Mouse (Mus musculus) hindbrain, embryonic 11.5 days (tissue): ENCODE results near the gene Zfhx3. TPM values are rescaled to one million over a fixed set of nuclear protein-coding genes. Genes with fewer than 3 reads are reported as not detected.

ENCODE experiments used
- ATAC-seq: fragments of 200-750 bp; cut with Nextera tagmentation; 2 replicates; pipeline ENCODE4 v1.8.0; 2017; ENCODE audit warnings: mild to moderate bottlenecking, moderate TSS enrichment, moderate library complexity; ENCODE audit not compliant: low FRiP score
- DNase-seq: peaks from one replicate; pipeline ENCODE4 v3.0.0-alpha.2; 2015; ENCODE audit warnings: low spot score
- H3K27ac ChIP-seq: fragments of 300-500 bp; sonication (generic); 2 replicates; pipeline ENCODE4 v1.5.1; 2014; ENCODE audit warnings: mild to moderate bottlenecking, low read depth, low read length
- H3K27me3 ChIP-seq: fragments of 300-500 bp; sonication (generic); 2 replicates; pipeline ENCODE4 v1.6.1; 2014; ENCODE audit warnings: mild to moderate bottlenecking, low read length, moderate library complexity, mixed read lengths; ENCODE audit not compliant: control insufficient read depth, insufficient read depth
- H3K36me3 ChIP-seq: fragments of 300-500 bp; sonication (generic); 2 replicates; pipeline ENCODE4 v1.6.1; 2014; ENCODE audit warnings: mild to moderate bottlenecking, low read length, moderate library complexity, mixed read lengths; ENCODE audit not compliant: control insufficient read depth, insufficient read depth
- H3K4me1 ChIP-seq: fragments of 300-500 bp; sonication (generic); replicated peaks from 2 replicates; pipeline ENCODE4 v1.6.1; 2014; ENCODE audit warnings: low read length, mixed read lengths; ENCODE audit not compliant: control insufficient read depth, insufficient read depth
- H3K4me2 ChIP-seq: fragments of 300-500 bp; sonication (generic); replicated peaks from 2 replicates; pipeline ENCODE4 v1.6.1; 2014; ENCODE audit warnings: mild to moderate bottlenecking, low read depth, low read length
- H3K4me3 ChIP-seq: fragments of 300-500 bp; sonication (generic); 2 replicates; pipeline ENCODE4 v1.5.1; 2014; ENCODE audit warnings: low read depth, low read length
- H3K9ac ChIP-seq: fragments of 300-500 bp; sonication (generic); 2 replicates; pipeline ENCODE4 v1.6.1; 2014; ENCODE audit warnings: low read depth, low read length
- H3K9me3 ChIP-seq: fragments of 300-500 bp; sonication (generic); 2 replicates; pipeline ENCODE4 v1.6.1; 2016; ENCODE audit warnings: low read length; ENCODE audit not compliant: control insufficient read depth
- WGBS: fragments of 180-500 bp; shearing (Covaris S2); extraction: QIAGEN DNeasy Blood & Tissue Kit; methylation state at CpG from one replicate; pipeline ENCODE4 v1.1.7; 2014; 5-methylcytosine and 5-hydroxymethylcytosine counted together
- polyA plus RNA-seq: library from polyadenylated mRNA; unstranded; fragments of >200 nt; fragmentation: Nextera tagmentation; extraction: Ambion mirVana; gene quantifications from 2 replicates; pipeline ENCODE4 v1.2.1, GENCODE M21; 2014

Zfhx3 gene
- polyA plus RNA-seq, 1 experiment from 2014 or later, result 47.1 TPM

DNA sequence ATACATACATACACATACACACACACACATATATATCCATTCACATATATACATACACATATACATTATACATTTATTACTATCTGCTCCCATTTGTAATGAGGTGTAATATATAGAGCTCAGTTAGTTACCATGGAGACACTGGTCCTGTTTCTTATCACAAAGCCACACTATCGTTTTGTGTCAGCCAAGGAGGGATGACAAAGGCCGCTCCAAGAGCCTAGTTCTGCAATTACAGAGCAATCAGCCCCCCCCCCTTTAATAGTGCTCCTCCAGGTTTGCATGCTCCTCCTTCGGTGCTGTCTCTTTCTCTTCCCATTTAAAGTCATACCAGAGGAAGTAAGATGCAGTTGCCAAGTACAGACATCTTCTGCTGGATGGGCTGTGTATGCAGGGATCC, 1054.9 kb downstream of the Zfhx3 start:
- H3K36me3 ChIP-seq, result no peaks in the 10 kb centered on the region
- ATAC-seq, result no peak
- H3K4me2 ChIP-seq, result no peak overlapping the region
- H3K9ac ChIP-seq, result no peak overlapping the region
- DNase-seq, result no peak
- no peak overlapping the region for H3K27ac ChIP-seq
- no peaks in the 10 kb centered on the region for H3K4me1 ChIP-seq
- no peaks in the 10 kb centered on the region for H3K27me3 ChIP-seq
- H3K9me3 ChIP-seq, result no peaks in the 10 kb centered on the region
- no peak overlapping the region for H3K4me3 ChIP-seq
- 82% methylated on average over 3 of the region's 3 CpGs for WGBS

DNA sequence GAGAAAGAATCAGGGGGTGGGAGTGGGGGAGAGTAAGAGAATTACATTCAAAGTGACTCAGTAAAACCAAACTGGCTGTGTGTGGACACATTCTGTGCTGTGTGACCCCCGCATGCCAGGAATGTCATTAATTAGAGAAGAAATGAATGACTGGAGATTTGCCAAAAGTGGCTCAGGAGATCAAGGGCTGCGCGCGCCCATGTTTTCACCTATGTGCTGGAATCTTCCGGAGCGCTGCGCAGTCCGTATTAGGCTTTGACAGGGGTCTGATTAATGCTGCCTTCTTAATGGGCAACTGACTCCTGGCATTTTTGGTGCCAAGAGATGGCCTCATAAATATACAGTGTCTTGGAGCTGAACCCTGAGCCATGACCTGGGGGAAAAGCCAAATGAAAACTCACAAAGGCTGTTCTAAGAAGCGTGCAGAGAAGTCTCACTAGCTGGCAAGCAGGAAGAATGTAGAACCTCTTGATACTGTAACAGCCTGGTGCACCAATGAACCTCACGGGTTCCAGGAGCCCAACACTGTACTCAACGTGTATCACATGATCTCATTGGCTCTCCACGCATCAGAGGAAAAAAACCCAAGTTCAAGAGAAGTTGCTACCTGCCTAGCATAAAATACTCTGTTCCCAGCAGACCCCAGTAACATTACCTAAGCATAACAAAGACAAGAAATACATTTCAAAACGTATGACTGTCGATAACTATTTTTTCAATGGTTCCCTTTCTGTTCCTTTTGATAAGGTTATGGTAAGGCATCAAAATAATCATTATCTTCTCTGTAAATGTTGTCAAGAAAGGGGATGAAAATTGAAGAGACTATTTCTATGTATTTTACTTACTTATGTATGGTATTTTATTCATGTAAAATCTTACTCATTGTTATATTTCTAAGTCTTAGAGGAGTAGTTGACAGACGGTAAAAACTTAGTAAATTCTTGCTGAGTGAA, 1057.1 kb downstream of the Zfhx3 start:
- no peak overlapping the region for H3K9ac ChIP-seq
- no peaks in the 10 kb centered on the region for H3K27me3 ChIP-seq
- no peaks in the 10 kb centered on the region for H3K4me1 ChIP-seq
- no peak overlapping the region for H3K27ac ChIP-seq
- whole genome bisulfite sequencing, result 89% methylated on average over 15 of the region's 15 CpGs
- no peak overlapping the region for H3K4me3 ChIP-seq
- DNase-seq (no peak), ATAC-seq (no peak)
- H3K4me2 ChIP-seq, result no peak overlapping the region
- no peaks in the 10 kb centered on the region for H3K9me3 ChIP-seq
- H3K36me3 ChIP-seq, result no peaks in the 10 kb centered on the region

DNA sequence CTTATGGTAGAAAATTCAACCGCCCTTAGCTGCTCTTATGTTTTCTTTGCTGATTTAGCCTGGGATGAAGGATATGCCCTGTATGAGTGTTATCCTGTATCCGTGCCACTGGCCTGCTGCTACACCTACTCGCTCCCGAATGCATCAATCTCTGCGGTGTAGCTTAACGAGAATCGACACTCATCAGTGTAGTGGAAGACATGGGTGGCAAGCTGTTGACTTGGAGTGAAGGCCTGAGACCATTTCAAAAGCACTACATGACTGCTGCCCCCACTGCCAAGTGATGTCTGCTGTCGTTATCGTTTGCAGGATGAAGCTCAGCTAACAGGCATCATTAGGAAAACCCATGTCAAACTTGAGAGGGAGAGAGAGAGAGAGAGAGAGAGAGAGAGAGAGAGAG, 1058.6 kb downstream of the Zfhx3 start:
- no peaks in the 10 kb centered on the region for H3K27me3 ChIP-seq
- H3K4me2 ChIP-seq, result no peak overlapping the region
- DNase-seq (no peak), ATAC-seq (no peak)
- H3K9ac ChIP-seq, result no peak overlapping the region
- no peaks in the 10 kb centered on the region for H3K4me1 ChIP-seq
- H3K27ac ChIP-seq, result no peak overlapping the region
- no peaks in the 10 kb centered on the region for H3K9me3 ChIP-seq
- no peaks in the 10 kb centered on the region for H3K36me3 ChIP-seq
- WGBS, result 80% methylated on average over 9 of the region's 9 CpGs
- H3K4me3 ChIP-seq, result no peak overlapping the region

DNA sequence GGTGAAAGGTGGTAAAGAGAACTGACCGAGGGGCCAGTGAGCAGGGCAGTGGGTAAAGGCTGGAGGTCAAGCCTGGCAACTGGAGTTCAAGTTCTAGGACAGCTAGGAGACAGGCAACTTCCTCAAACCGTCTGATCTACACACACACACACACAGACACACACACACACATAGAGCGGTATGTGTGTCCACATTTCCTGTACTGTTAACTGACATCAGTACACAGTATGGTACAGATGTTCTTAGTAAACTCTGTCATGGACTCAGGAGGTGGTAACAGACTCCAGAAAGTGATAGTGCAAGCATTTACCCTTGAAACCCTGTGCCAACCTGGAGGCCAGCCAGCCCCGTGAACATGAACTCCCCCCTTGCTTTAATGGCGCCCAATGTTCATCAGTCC, 1059.5 kb downstream of the Zfhx3 start:
- Histone ChIP-seq H3K4me1 (no peaks in the 10 kb centered on the region), H3K27ac (no peak overlapping the region), H3K27me3 (no peaks in the 10 kb centered on the region), H3K4me2 (no peak overlapping the region), H3K36me3 (no peaks in the 10 kb centered on the region), H3K9me3 (no peaks in the 10 kb centered on the region), H3K9ac (no peak overlapping the region), H3K4me3 (no peak overlapping the region)
- DNase-seq, result no peak
- no peak for ATAC-seq
- 85% methylated on average over 5 of the region's 5 CpGs for WGBS

DNA sequence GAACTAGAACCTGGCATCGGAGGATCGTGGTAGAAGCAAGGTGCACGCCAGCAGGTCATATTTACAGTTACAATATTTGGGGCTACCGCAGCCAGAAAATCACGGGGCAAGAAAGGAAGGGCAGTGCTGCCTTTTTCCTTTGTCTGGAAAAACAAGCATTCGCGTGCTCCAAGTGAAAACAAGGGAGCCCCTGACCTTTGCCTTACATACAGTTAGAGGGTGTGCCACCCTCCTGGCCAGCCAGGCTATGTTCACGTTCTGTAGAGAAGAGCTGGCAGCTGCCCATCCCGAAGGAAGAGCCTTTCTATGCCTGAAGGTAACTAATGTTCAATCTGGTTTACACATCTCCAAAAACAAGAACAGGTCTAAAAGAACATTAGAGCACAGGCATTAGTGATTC, 1064.5 kb downstream of the Zfhx3 start:
- DNase-seq, result no peak
- Histone ChIP-seq H3K27me3 (no peaks in the 10 kb centered on the region), H3K9me3 (no peaks in the 10 kb centered on the region), H3K4me1 (no peaks in the 10 kb centered on the region), H3K27ac (no peak overlapping the region), H3K4me3 (no peak overlapping the region), H3K4me2 (no peak overlapping the region), H3K36me3 (no peaks in the 10 kb centered on the region), H3K9ac (no peak overlapping the region)
- no peak for ATAC-seq
- WGBS, result 78% methylated on average over 9 of the region's 9 CpGs
